Mouse (Mus musculus) heart, postnatal 0 days (tissue): Measurements from ENCODE around the gene Ppp2r2c. TPM values are rescaled to one million over a fixed set of nuclear protein-coding genes. Genes with fewer than 3 reads are reported as not detected.

Experiments used
- ATAC-seq: fragments of 200-750 bp; cut with Nextera tagmentation; 2 replicates; pipeline ENCODE4 v1.8.0; 2017; ENCODE audit warnings: low read depth, moderate number of reproducible peaks, moderate library complexity; ENCODE audit not compliant: insufficient read depth
- DNase-seq: peaks from one replicate; pipeline ENCODE4 v3.0.0-alpha.2; 2016; ENCODE audit warnings: low spot score
- H3K27ac ChIP-seq: fragments of 300-500 bp; sonication (generic); 2 replicates; pipeline ENCODE4 v1.5.1; 2014; ENCODE audit warnings: low read depth, mild to moderate bottlenecking
- H3K27me3 ChIP-seq: fragments of 300-500 bp; sonication (generic); 2 replicates; pipeline ENCODE4 v1.6.1; 2014; ENCODE audit warnings: low read length, mixed read lengths; ENCODE audit not compliant: control insufficient read depth, insufficient read depth
- H3K36me3 ChIP-seq: fragments of 300-500 bp; sonication (generic); replicated peaks from 2 replicates; pipeline ENCODE4 v1.6.1; 2014; ENCODE audit warnings: low read length, mixed read lengths; ENCODE audit not compliant: control insufficient read depth, insufficient read depth
- H3K4me1 ChIP-seq: fragments of 300-500 bp; sonication (generic); 2 replicates; pipeline ENCODE4 v1.6.1; 2014; ENCODE audit warnings: antibody characterized with exemption; ENCODE audit not compliant: control insufficient read depth, insufficient read depth
- H3K4me2 ChIP-seq: fragments of 300-500 bp; sonication (generic); 2 replicates; pipeline ENCODE4 v1.6.1; 2014; ENCODE audit warnings: low read depth, mild to moderate bottlenecking, low read length, moderate library complexity
- H3K4me3 ChIP-seq: fragments of 300-500 bp; sonication (generic); 2 replicates; pipeline ENCODE4 v1.5.1; 2014; ENCODE audit warnings: low read depth, low read length
- H3K9ac ChIP-seq: fragments of 300-500 bp; sonication (generic); replicated peaks from 2 replicates; pipeline ENCODE4 v1.6.1; 2014; ENCODE audit warnings: low read depth, low read length, mixed read lengths
- H3K9me3 ChIP-seq: fragments of 300-500 bp; sonication (generic); replicated peaks from 2 replicates; pipeline ENCODE4 v1.6.1; 2016; ENCODE audit warnings: low read length; ENCODE audit not compliant: control insufficient read depth
- CTCF ChIP-seq: IDR thresholded peaks from 2 replicates; pipeline ENCODE4 v1.5.1; 2016; ENCODE audit warnings: antibody characterized with exemption, control low read depth, low read depth
- EP300 ChIP-seq: IDR thresholded peaks from 2 replicates; pipeline ENCODE4 v1.6.1; 2016; ENCODE audit warnings: antibody characterized with exemption, low read depth
- WGBS: fragments of 180-500 bp; shearing (Covaris S2); extraction: QIAGEN DNeasy Blood & Tissue Kit; methylation state at CpG from one replicate; pipeline ENCODE4 v1.1.7; 2014; 5-methylcytosine and 5-hydroxymethylcytosine counted together
- polyA plus RNA-seq: library from polyadenylated mRNA; unstranded; fragments of >200 nt; fragmentation: Nextera tagmentation; extraction: Ambion mirVana; gene quantifications from 2 replicates; pipeline ENCODE4 v1.2.1, GENCODE M21; 2015
- total RNA-seq: library from RNA; depleted of rRNA; stranded (reverse); fragments of >200 nt; gene quantifications from 2 replicates; pipeline ENCODE4 v1.2.3, GENCODE M21; 2014; ENCODE audit warnings: low replicate concordance; rRNA removed

The Ppp2r2c gene
- total and polyA plus RNA-seq, 2 experiments from 2014 or later, result not detected

GRCm38 (mm10) chr5:36996410-36996809 is 128.1 kb downstream of the Ppp2r2c start:
- no peak overlapping the region for H3K4me3 ChIP-seq
- H3K36me3 ChIP-seq, result no peaks in the 10 kb centered on the region
- no peaks in the 10 kb centered on the region for H3K4me1 ChIP-seq
- no peak for TF ChIP-seq EP300
- no peak for TF ChIP-seq CTCF
- 79% methylated on average over 14 of the region's 14 CpGs for WGBS
- no peaks in the 10 kb centered on the region for H3K27me3 ChIP-seq
- H3K9me3 ChIP-seq, result no peaks in the 10 kb centered on the region
- DNase-seq, result no peak
- H3K4me2 ChIP-seq, result no peak overlapping the region
- no peak overlapping the region for H3K27ac ChIP-seq
- no peak overlapping the region for H3K9ac ChIP-seq
- no peak for ATAC-seq

GRCm38 (mm10) chr5:36997996-36998395 is 129.7 kb downstream of the Ppp2r2c start:
- TF ChIP-seq CTCF (no peak), EP300 (no peak)
- no peaks in the 10 kb centered on the region for H3K4me1 ChIP-seq
- ATAC-seq, result no peak
- no peak overlapping the region for H3K4me2 ChIP-seq
- H3K27me3 ChIP-seq, result no peaks in the 10 kb centered on the region
- no peak for DNase-seq
- H3K36me3 ChIP-seq, result no peaks in the 10 kb centered on the region
- H3K27ac ChIP-seq, result no peak overlapping the region
- 42% methylated on average over 5 of the region's 5 CpGs for WGBS
- no peak overlapping the region for H3K4me3 ChIP-seq
- H3K9ac ChIP-seq, result no peak overlapping the region
- no peaks in the 10 kb centered on the region for H3K9me3 ChIP-seq

GRCm38 (mm10) chr5:37001002-37001401 is 132.7 kb downstream of the Ppp2r2c start:
- TF ChIP-seq EP300 (no peak), CTCF (no peak)

GRCm38 (mm10) chr5:37002001-37002400 is 133.7 kb downstream of the Ppp2r2c start:
- Histone ChIP-seq H3K27me3 (no peaks in the 10 kb centered on the region), H3K4me3 (no peak overlapping the region), H3K36me3 (no peaks in the 10 kb centered on the region), H3K9ac (no peak overlapping the region), H3K9me3 (no peaks in the 10 kb centered on the region), H3K4me1 (no peaks in the 10 kb centered on the region), H3K4me2 (no peak overlapping the region), H3K27ac (no peak overlapping the region)
- peak; percentile 40 for DNase-seq
- no peak for ATAC-seq
- WGBS, result 52% methylated on average over 2 of the region's 2 CpGs
- TF ChIP-seq EP300 (no peak), CTCF (peak; percentile 80)

More at GRCm38 (mm10) chr5:37001002-37001401, 132.7 kb downstream of the Ppp2r2c start:
- Histone ChIP-seq H3K36me3 (no peaks in the 10 kb centered on the region), H3K4me1 (no peaks in the 10 kb centered on the region), H3K4me3 (no peak overlapping the region), H3K27me3 (no peaks in the 10 kb centered on the region), H3K9me3 (no peaks in the 10 kb centered on the region), H3K27ac (no peak overlapping the region), H3K9ac (no peak overlapping the region), H3K4me2 (no peak overlapping the region)
- DNase-seq, result no peak
- 69% methylated on average over 9 of the region's 9 CpGs for WGBS
- ATAC-seq, result no peak

Other genes starting within 250 kb of the Ppp2r2c start
- gene D5Ertd579e, start 172.5 kb upstream of the Ppp2r2c start, total RNA-seq, result 52.6 and 81.9 TPM in 2 replicates
- 21.8 and 28.5 TPM in 2 replicates for gene D5Ertd579e, start 172.5 kb upstream of the Ppp2r2c start, polyA plus RNA-seq
- gene Bloc1s4, start 119.9 kb upstream of the Ppp2r2c start, total RNA-seq, result 7.5 and 14.8 TPM in 2 replicates
- gene Bloc1s4, start 119.9 kb upstream of the Ppp2r2c start, polyA plus RNA-seq, result 18.4 and 18.5 TPM in 2 replicates
- gene Mrfap1, start 71.7 kb upstream of the Ppp2r2c start, total RNA-seq, result 222 and 245 TPM in 2 replicates
- 247 and 260 TPM in 2 replicates for gene Mrfap1, start 71.7 kb upstream of the Ppp2r2c start, polyA plus RNA-seq
- 18.0 and 33.2 TPM in 2 replicates for gene Man2b2, start 37.9 kb upstream of the Ppp2r2c start, total RNA-seq
- 10.0 and 11.0 TPM in 2 replicates for gene Man2b2, start 37.9 kb upstream of the Ppp2r2c start, polyA plus RNA-seq
- 17.6 and 18.3 TPM in 2 replicates for gene Wfs1, start 120.7 kb downstream of the Ppp2r2c start, total RNA-seq
- 14.6 and 14.7 TPM in 2 replicates for gene Wfs1, start 120.7 kb downstream of the Ppp2r2c start, polyA plus RNA-seq
- gene Gm1043, start 216.9 kb downstream of the Ppp2r2c start, total RNA-seq, result not detected in 2 replicates
- not detected in 2 replicates for gene Gm1043, start 216.9 kb downstream of the Ppp2r2c start, polyA plus RNA-seq